In the genomic region with DNA sequence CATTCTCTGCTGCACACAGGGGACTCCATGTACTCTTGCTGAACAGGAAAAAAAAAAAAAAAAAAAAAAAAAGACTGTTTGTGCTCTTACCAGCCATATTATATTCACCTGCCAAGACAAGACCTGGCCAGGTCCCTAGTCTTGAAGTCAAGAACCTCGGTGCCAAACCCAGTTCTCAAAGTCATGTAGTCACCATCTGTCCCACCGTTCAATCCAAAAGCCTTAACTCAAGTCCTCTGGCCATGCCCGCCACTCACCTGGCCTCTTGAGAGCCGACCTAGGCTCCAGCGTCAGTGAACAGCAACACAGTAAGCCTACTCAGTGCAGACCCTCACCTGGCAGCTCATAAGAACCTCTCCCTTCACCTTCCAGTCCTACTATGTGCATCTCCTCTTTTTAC, we compare ENCODE assay signal across 11 mouse cellular contexts.
"Had no signal": no experiment of that assay in that cellular context is flagged by ENCODE, and none has a peak within 500 bp of the region (broad histone marks: within the 10 kb centered on the region; RNA-seq: fewer than 3 reads in every experiment).

No protein-coding gene starts in this region.

- H3K4me3 ChIP-seq: left cerebral cortex, adult 2 months; liver, embryonic 13.5 days; midbrain, embryonic 12.5 days; midbrain, embryonic 15.5 days; myocyte; neural tube, embryonic 13.5 days had no signal

- H3K36me3 ChIP-seq: liver, embryonic 13.5 days; midbrain, embryonic 12.5 days; midbrain, embryonic 15.5 days; neural tube, embryonic 13.5 days had no signal

- H3K4me1 ChIP-seq: liver, embryonic 13.5 days had no signal

- H3K4me2 ChIP-seq: liver, embryonic 13.5 days; midbrain, embryonic 12.5 days; midbrain, embryonic 15.5 days; neural tube, embryonic 13.5 days had no signal

- H3K9ac ChIP-seq: liver, embryonic 13.5 days; midbrain, embryonic 12.5 days; midbrain, embryonic 15.5 days; neural tube, embryonic 13.5 days had no signal

- ATAC-seq: midbrain, embryonic 15.5 days had no signal

- H3K27me3 ChIP-seq: liver, embryonic 13.5 days; midbrain, embryonic 12.5 days; midbrain, embryonic 15.5 days had no signal

- H3K27ac ChIP-seq: kidney, postnatal 0 days; left cerebral cortex, adult 2 months; liver, embryonic 13.5 days; midbrain, embryonic 12.5 days; midbrain, embryonic 15.5 days; neural tube, embryonic 13.5 days; stomach, postnatal 0 days had no signal

- H3K9me3 ChIP-seq: liver, embryonic 13.5 days; midbrain, embryonic 12.5 days; midbrain, embryonic 15.5 days; neural tube, embryonic 13.5 days had no signal

- DNase-seq: layer of hippocampus, postnatal 36 days; liver, embryonic 13.5 days; lung, adult 2 months; thymus, adult 2 months had no signal
